Mouse (Mus musculus) C2C12 (cell line): ENCODE measurements at regions not wholly inside any gene's neighbourhood (a gene's known extent, or its start where the extent isn't known, plus 50 kb on each side); places are given as distances from the start of the nearest gene placed in this dataset.

Experiments
- CTCF ChIP-seq: IDR thresholded peaks from one replicate; pipeline ENCODE4 v1.5.1; 2011; ENCODE audit not compliant: control insufficient read depth, insufficient read depth, insufficient read length
- MAX ChIP-seq: IDR thresholded peaks from one replicate; pipeline ENCODE4 v1.6.1; 2011; ENCODE audit warnings: mild to moderate bottlenecking, control low read depth

GRCm38 (mm10) chr13:30080705-30081474 is 55.4 kb upstream of the Mboat1 start:
- TF ChIP-seq CTCF (no peak), MAX (no peak)
